Mouse (Mus musculus) midbrain, embryonic 11.5 days (tissue): ENCODE results near the gene Rapgef3. TPM values are rescaled to one million over a fixed set of nuclear protein-coding genes. Genes with fewer than 3 reads are reported as not detected.

Experiments used
- ATAC-seq: fragments of 200-750 bp; cut with Nextera tagmentation; 2 replicates; pipeline ENCODE4 v1.8.0; 2017; ENCODE audit warnings: moderate TSS enrichment, moderate library complexity; ENCODE audit not compliant: low FRiP score
- DNase-seq: peaks from one replicate; pipeline ENCODE4 v3.0.0; 2015; ENCODE audit warnings: low spot score; ENCODE audit errors: missing footprints
- H3K27ac ChIP-seq: fragments of 300-500 bp; sonication (generic); 2 replicates; pipeline ENCODE4 v1.5.1; 2014; ENCODE audit warnings: low read depth, low read length
- H3K27me3 ChIP-seq: fragments of 300-500 bp; sonication (generic); 2 replicates; pipeline ENCODE4 v1.6.1; 2014; ENCODE audit warnings: mild to moderate bottlenecking, low read length, moderate library complexity, mixed read lengths; ENCODE audit not compliant: control insufficient read depth, insufficient read depth
- H3K36me3 ChIP-seq: fragments of 300-500 bp; sonication (generic); 2 replicates; pipeline ENCODE4 v1.6.1; 2014; ENCODE audit warnings: mild to moderate bottlenecking, low read length, moderate library complexity, mixed read lengths; ENCODE audit not compliant: control insufficient read depth, insufficient read depth
- H3K4me1 ChIP-seq: fragments of 300-500 bp; sonication (generic); 2 replicates; pipeline ENCODE4 v1.6.1; 2014; ENCODE audit warnings: low read length; ENCODE audit not compliant: control insufficient read depth, insufficient read depth
- H3K4me2 ChIP-seq: fragments of 300-500 bp; sonication (generic); 2 replicates; pipeline ENCODE4 v1.6.1; 2014; ENCODE audit warnings: mild to moderate bottlenecking, moderate library complexity
- H3K4me3 ChIP-seq: fragments of 300-500 bp; sonication (generic); 2 replicates; pipeline ENCODE4 v1.5.1; 2014; ENCODE audit warnings: low read depth, low read length
- H3K9ac ChIP-seq: fragments of 300-500 bp; sonication (generic); 2 replicates; pipeline ENCODE4 v1.6.1; 2014; ENCODE audit warnings: low read length
- H3K9me3 ChIP-seq: fragments of 300-500 bp; sonication (generic); 2 replicates; pipeline ENCODE4 v1.6.1; 2016; ENCODE audit warnings: low read length; ENCODE audit not compliant: control insufficient read depth
- WGBS: fragments of 180-500 bp; shearing (Covaris S2); extraction: QIAGEN DNeasy Blood & Tissue Kit; methylation state at CpG from one replicate; pipeline ENCODE4 v1.1.7; 2014; 5-methylcytosine and 5-hydroxymethylcytosine counted together
- polyA plus RNA-seq: library from polyadenylated mRNA; unstranded; fragments of >200 nt; fragmentation: Nextera tagmentation; extraction: Ambion mirVana; gene quantifications from 2 replicates; pipeline ENCODE4 v1.2.1, GENCODE M21; 2014

Rapgef3 gene
- polyA plus RNA-seq, 1 experiment from 2014 or later, result 3.0 TPM

- DNase-seq, result no peak
- ATAC-seq, result no peak
- no peaks in the 10 kb centered on the region for H3K27me3 ChIP-seq
- H3K36me3 ChIP-seq, result no peaks in the 10 kb centered on the region
- no peaks in the 10 kb centered on the region for H3K9me3 ChIP-seq
- peaks cover 5% of the 10 kb centered on the region for H3K4me1 ChIP-seq
- no peak overlapping the region for H3K27ac ChIP-seq
- no peak overlapping the region for H3K4me3 ChIP-seq
- H3K4me2 ChIP-seq, result no peak overlapping the region
- H3K9ac ChIP-seq, result no peak overlapping the region
- WGBS, result 94% methylated on average over 24 of the region's 24 CpGs
Observed at GRCm38 (mm10) chr15:97746748-97747147, 21.0 kb downstream of the Rapgef3 start.

GRCm38 (mm10) chr15:97746278-97746677 lies 21.5 kb downstream of the Rapgef3 start:
- no peak overlapping the region for H3K9ac ChIP-seq
- no peak for DNase-seq
- peaks cover 5% of the 10 kb centered on the region for H3K4me1 ChIP-seq
- H3K4me3 ChIP-seq, result no peak overlapping the region
- H3K9me3 ChIP-seq, result no peaks in the 10 kb centered on the region
- 95% methylated on average over 10 of the region's 10 CpGs for WGBS
- no peak overlapping the region for H3K27ac ChIP-seq
- H3K36me3 ChIP-seq, result no peaks in the 10 kb centered on the region
- no peak for ATAC-seq
- H3K27me3 ChIP-seq, result no peaks in the 10 kb centered on the region
- no peak overlapping the region for H3K4me2 ChIP-seq

GRCm38 (mm10) chr15:97745331-97745730 lies 22.4 kb downstream of the Rapgef3 start:
- no peak for ATAC-seq
- Histone ChIP-seq H3K4me1 (peaks cover 5% of the 10 kb centered on the region), H3K9me3 (no peaks in the 10 kb centered on the region), H3K27me3 (no peaks in the 10 kb centered on the region), H3K9ac (no peak overlapping the region), H3K4me2 (no peak overlapping the region), H3K4me3 (no peak overlapping the region), H3K36me3 (no peaks in the 10 kb centered on the region), H3K27ac (no peak overlapping the region)
- no peak for DNase-seq
- 66% methylated on average over 10 of the region's 10 CpGs for WGBS

GRCm38 (mm10) chr15:97744930-97745329 lies 22.8 kb downstream of the Rapgef3 start:
- no peak overlapping the region for H3K4me2 ChIP-seq
- no peaks in the 10 kb centered on the region for H3K27me3 ChIP-seq
- no peaks in the 10 kb centered on the region for H3K36me3 ChIP-seq
- ATAC-seq (no peak), DNase-seq (no peak)
- H3K4me3 ChIP-seq, result no peak overlapping the region
- H3K4me1 ChIP-seq, result peaks cover 5% of the 10 kb centered on the region
- H3K9ac ChIP-seq, result no peak overlapping the region
- H3K27ac ChIP-seq, result no peak overlapping the region
- 82% methylated on average over 10 of the region's 10 CpGs for WGBS
- H3K9me3 ChIP-seq, result no peaks in the 10 kb centered on the region

- H3K9ac ChIP-seq, result no peak overlapping the region
- 79% methylated on average over 12 of the region's 12 CpGs for WGBS
- peaks cover 5% of the 10 kb centered on the region for H3K4me1 ChIP-seq
- DNase-seq (no peak), ATAC-seq (no peak)
- H3K9me3 ChIP-seq, result no peaks in the 10 kb centered on the region
- H3K4me3 ChIP-seq, result no peak overlapping the region
- H3K27ac ChIP-seq, result no peak overlapping the region
- no peak overlapping the region for H3K4me2 ChIP-seq
- no peaks in the 10 kb centered on the region for H3K36me3 ChIP-seq
- H3K27me3 ChIP-seq, result no peaks in the 10 kb centered on the region
Observed at GRCm38 (mm10) chr15:97743961-97744525, 23.7 kb downstream of the Rapgef3 start.

DNA sequence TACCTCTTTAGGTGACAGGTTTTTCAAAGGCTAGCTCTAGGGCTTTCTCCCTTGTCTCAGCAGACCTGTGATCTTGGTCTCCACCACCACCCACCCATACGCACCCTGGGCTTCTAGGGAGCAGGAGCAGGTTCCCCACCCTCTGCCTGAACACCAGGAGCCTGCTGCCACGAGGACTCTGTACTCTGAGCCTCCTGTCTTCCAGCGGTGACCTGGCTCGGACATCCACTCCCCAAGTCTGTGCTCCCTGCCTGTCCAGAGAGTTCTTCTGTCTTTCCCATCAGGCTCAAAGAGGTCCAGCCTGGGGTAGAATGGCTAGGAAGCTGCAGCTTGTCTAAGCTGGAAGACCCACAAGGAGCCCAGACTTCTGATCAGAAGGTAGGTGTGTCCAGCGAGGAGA lies 24.6 kb downstream of the Rapgef3 start:
- Histone ChIP-seq H3K4me1 (peaks cover under 1% of the 10 kb centered on the region; the same call in 1 of the 2 replicates), H3K9me3 (no peaks in the 10 kb centered on the region), H3K4me3 (no peak overlapping the region), H3K9ac (no peak overlapping the region), H3K4me2 (no peak overlapping the region), H3K27me3 (no peaks in the 10 kb centered on the region), H3K27ac (no peak overlapping the region), H3K36me3 (no peaks in the 10 kb centered on the region)
- no peak for DNase-seq
- WGBS, result 89% methylated on average over 5 of the region's 5 CpGs
- ATAC-seq, result no peak

- Histone ChIP-seq H3K4me3 (no peak overlapping the region), H3K9me3 (no peaks in the 10 kb centered on the region), H3K36me3 (no peaks in the 10 kb centered on the region), H3K4me1 (no peaks in the 10 kb centered on the region), H3K27ac (no peak overlapping the region), H3K9ac (no peak overlapping the region), H3K4me2 (no peak overlapping the region), H3K27me3 (no peaks in the 10 kb centered on the region)
- DNase-seq (no peak), ATAC-seq (no peak)
- 51% methylated on average over 4 of the region's 4 CpGs for WGBS
Observed at GRCm38 (mm10) chr15:97742600-97742999, 25.2 kb downstream of the Rapgef3 start.

- Histone ChIP-seq H3K36me3 (no peaks in the 10 kb centered on the region), H3K9me3 (no peaks in the 10 kb centered on the region), H3K4me1 (no peaks in the 10 kb centered on the region), H3K4me2 (no peak overlapping the region), H3K27me3 (no peaks in the 10 kb centered on the region), H3K27ac (no peak overlapping the region), H3K9ac (no peak overlapping the region), H3K4me3 (no peak overlapping the region)
- DNase-seq, result no peak
- ATAC-seq, result no peak
- 63% methylated on average over 7 of the region's 7 CpGs for WGBS
Observed at GRCm38 (mm10) chr15:97742074-97742473, 25.7 kb downstream of the Rapgef3 start.

- Histone ChIP-seq H3K27ac (no peak overlapping the region), H3K4me2 (no peak overlapping the region), H3K9ac (no peak overlapping the region), H3K9me3 (no peaks in the 10 kb centered on the region), H3K36me3 (no peaks in the 10 kb centered on the region), H3K4me3 (no peak overlapping the region), H3K27me3 (no peaks in the 10 kb centered on the region), H3K4me1 (no peaks in the 10 kb centered on the region)
- WGBS, result 83% methylated on average over 12 of the region's 12 CpGs
- DNase-seq, result no peak
- ATAC-seq, result no peak
Observed at GRCm38 (mm10) chr15:97741662-97742061, 26.1 kb downstream of the Rapgef3 start.
